Mouse (Mus musculus) adipocyte (in vitro differentiated cells): Measurements from ENCODE around the gene Lrrc29.
A peak's percentile ranks its signal among the peaks of the same experiment; 100 is the strongest.

Experiments used
- DNase-seq: peaks from one replicate; pipeline ENCODE4 v3.0.0-alpha.2; 2016; ENCODE audit warnings: low spot score

The Lrrc29 gene

GRCm38 (mm10) chr8:105343791-105344574 lies 17.9 kb upstream of the Lrrc29 start:
- peak; percentile 41 for DNase-seq

- no peak for DNase-seq
Measured at GRCm38 (mm10) chr8:105342768-105343167, 16.7 kb upstream of the Lrrc29 start.

- no peak for DNase-seq
Measured at GRCm38 (mm10) chr8:105341399-105341798, 15.3 kb upstream of the Lrrc29 start.

GRCm38 (mm10) chr8:105339886-105340635 lies 14.0 kb upstream of the Lrrc29 start:
- DNase-seq: peak; percentile 65

GRCm38 (mm10) chr8:105338992-105339391 lies 12.9 kb upstream of the Lrrc29 start:
- no peak for DNase-seq

GRCm38 (mm10) chr8:105336373-105337130 lies 10.5 kb upstream of the Lrrc29 start:
- no peak for DNase-seq

GRCm38 (mm10) chr8:105332523-105332922 lies 6.4 kb upstream of the Lrrc29 start:
- no peak for DNase-seq

- DNase-seq: no peak
Measured at GRCm38 (mm10) chr8:105331931-105332330, 5.9 kb upstream of the Lrrc29 start.

- no peak for DNase-seq
Measured at GRCm38 (mm10) chr8:105331469-105331868, 5.4 kb upstream of the Lrrc29 start.

- DNase-seq: no peak
Measured at GRCm38 (mm10) chr8:105330325-105330724, 4.2 kb upstream of the Lrrc29 start.

GRCm38 (mm10) chr8:105326968-105327367 lies 890 bp upstream of the Lrrc29 start:
- no peak for DNase-seq

- no peak for DNase-seq
Measured at GRCm38 (mm10) chr8:105325641-105326093, 411 bp downstream of the Lrrc29 start.

- DNase-seq: no peak
Measured at GRCm38 (mm10) chr8:105323183-105323582, 2.9 kb downstream of the Lrrc29 start.

GRCm38 (mm10) chr8:105318662-105319190 lies 7.4 kb downstream of the Lrrc29 start:
- no peak for DNase-seq

GRCm38 (mm10) chr8:105317941-105318340 lies 8.1 kb downstream of the Lrrc29 start:
- no peak for DNase-seq

GRCm38 (mm10) chr8:105315073-105315769 lies 10.9 kb downstream of the Lrrc29 start:
- DNase-seq: no peak

- no peak for DNase-seq
Measured at GRCm38 (mm10) chr8:105313622-105314402, 12.3 kb downstream of the Lrrc29 start.

GRCm38 (mm10) chr8:105312891-105313481 lies 13.1 kb downstream of the Lrrc29 start:
- DNase-seq: no peak

- no peak for DNase-seq
Measured at GRCm38 (mm10) chr8:105311718-105312117, 14.4 kb downstream of the Lrrc29 start.

- no peak for DNase-seq
Measured at GRCm38 (mm10) chr8:105310118-105310517, 16.0 kb downstream of the Lrrc29 start.
